Mouse (Mus musculus): ENCODE measurements around the gene Tox2.

DNA sequence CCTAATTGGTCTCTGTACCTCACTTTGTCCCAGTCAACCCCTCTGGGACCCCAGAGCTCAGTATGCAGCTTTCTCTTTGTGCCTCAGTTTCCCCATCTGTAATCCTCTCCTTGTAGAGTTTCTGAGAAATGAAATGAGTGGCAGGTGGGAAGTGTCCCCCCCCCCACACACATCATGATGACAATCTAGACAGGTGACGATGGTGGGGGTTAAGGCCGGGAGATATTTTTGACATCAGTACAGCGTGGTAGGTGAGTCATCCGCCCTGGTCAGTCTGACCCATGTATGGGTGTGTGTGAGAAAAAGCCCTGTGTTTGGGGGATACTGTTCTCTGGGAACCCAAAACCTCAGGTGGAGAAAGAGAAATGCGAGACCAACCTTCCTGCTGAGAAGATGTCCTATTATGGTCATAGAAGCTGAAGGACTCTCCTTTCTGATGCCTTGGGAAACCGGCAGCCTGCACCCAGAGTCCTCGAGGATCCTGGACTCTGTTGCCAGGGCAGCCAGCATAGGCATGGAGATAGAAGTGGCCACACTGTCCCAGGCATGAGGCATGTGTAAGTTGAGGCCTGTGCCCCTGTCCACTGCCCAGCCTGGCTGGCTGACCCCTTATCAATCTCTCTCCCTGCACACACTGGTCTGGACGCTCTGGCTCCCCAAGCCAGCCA lies 144.7 kb downstream of the Tox2 start:
- TF ChIP-seq POLR2A (IDR thresholded peaks at IDR 0.05; ENCODE audit: extremely low read depth, insufficient read depth, low read length) (no peak), CTCF (IDR thresholded peaks at IDR 0.05; ENCODE audit: extremely low read depth, insufficient read depth, low read length) (no peak)
